Mouse (Mus musculus) gastrocnemius, postnatal 14 days (tissue): ENCODE measurements around the gene Ccnh. TPM values are rescaled to one million over a fixed set of nuclear protein-coding genes. Genes with fewer than 3 reads are reported as not detected.
A peak's percentile ranks its signal among the peaks of the same experiment; 100 is the strongest.
"Not testable (repeated sequence)": the region's sequence is repeated elsewhere in the genome, so short reads cannot be mapped to it uniquely, and the experiment has no call there.

ENCODE experiments used
- DNase-seq: peaks from one replicate; pipeline ENCODE4 v3.0.0; 2021; ENCODE audit warnings: mixed read lengths
- intact Hi-C: fragments of 180-260 bp; cut with DNase I; formaldehyde crosslinking; loops from one replicate; pipeline ENCODE4 v1.15.1; 2025; ENCODE audit warnings: low total_unique reads
- long read RNA-seq, 2 experiments: library from polyadenylated mRNA; stranded (forward); transcript quantifications; one replicate each; pipeline ENCODE4 v2.0.0; 2021
- total RNA-seq, 2 experiments: library from RNA; stranded (reverse); gene quantifications; 2 replicates each; pipeline ENCODE4 v1.2.3; 2021

Gene Ccnh
- 10 to 100 TPM; 24.8 TPM for total RNA-seq
- long read RNA-seq, experiment 1, transcript Ccnh-201 (9 exons, 2,045 nt), result major isoform, 28 of 35 reads
- long read RNA-seq, experiment 1, partial matches to known transcripts, result 1 of 35 reads
- long read RNA-seq, experiment 1, other reads (novel, unspliced or antisense), result 5 of 35 reads
- long read RNA-seq, experiment 2, transcript Ccnh-201 (9 exons, 2,045 nt), result major isoform, 20 of 28 reads
- long read RNA-seq, experiment 2, partial matches to known transcripts, result 0 of 28 reads
- long read RNA-seq, experiment 2, other reads (novel, unspliced or antisense), result 6 of 28 reads

GRCm38 (mm10) chr13:85188903-85189643, at the start of gene Ccnh:
Gene Ccnh (plus strand): TSS chr13:85189408.
- DNase-seq, result peak; percentile 93
- intact Hi-C loops, result no loop called here

DNA sequence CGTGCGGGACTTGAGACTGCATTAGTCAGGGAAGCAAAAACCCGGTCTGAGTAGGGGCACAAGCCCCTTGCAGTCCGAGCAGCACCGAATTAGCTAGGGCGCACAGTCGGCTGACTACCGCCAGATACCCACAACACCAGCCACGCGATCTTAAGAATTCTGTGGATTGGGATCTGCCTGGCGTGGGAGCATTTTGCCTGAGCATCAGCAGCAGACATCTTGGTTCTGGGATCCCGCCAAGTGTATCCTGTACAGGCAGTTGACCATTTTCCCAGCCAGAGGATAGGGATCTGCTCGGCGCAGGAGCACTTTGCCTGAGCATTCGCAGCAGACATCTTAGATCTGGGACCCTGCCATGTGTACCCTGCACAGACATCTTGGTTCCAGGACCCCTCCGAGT, 45.8 kb upstream of the Ccnh start:
- DNase-seq, intact Hi-C loops: not testable (repeated sequence)

- no peak for DNase-seq
- intact Hi-C loops, result no loop called here
Observed at GRCm38 (mm10) chr13:85146471-85146870, 42.7 kb upstream of the Ccnh start.

GRCm38 (mm10) chr13:85154746-85155145, 34.5 kb upstream of the Ccnh start:
- intact Hi-C loops, result no loop called here
- DNase-seq, result no peak

- DNase-seq, result no peak
- intact Hi-C loops, result no loop called here
Observed at GRCm38 (mm10) chr13:85159971-85160370, 29.2 kb upstream of the Ccnh start.

DNA sequence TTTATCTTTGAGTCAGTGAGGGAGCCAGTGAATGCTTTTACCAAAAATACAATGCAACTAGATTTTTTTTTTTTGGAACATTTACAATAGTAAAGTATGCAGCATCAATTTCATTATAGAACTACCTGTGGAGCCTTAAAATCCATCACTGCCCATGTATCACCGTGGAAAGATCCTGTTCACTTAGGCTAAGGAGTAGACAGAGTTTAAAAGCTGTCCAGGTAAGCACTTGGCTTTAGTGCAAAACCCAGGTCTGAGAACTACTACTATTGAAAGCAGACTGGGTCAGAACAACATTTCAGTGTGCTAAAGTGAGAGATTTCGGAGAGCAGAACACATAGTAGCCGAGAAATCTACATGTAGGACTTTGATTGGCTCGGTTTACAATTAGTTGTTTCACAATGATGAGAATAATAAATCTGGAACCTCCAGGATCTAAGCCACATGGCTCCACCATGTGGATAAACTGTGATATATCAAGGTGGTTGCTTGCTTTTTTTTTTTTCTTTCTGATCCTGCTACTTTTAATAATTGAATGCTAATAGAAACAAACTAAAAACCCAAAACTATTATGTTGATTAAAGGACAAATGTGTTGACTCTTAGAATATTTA, 24.6 kb upstream of the Ccnh start:
- intact Hi-C loops, result no loop called here
- DNase-seq, result no peak

DNA sequence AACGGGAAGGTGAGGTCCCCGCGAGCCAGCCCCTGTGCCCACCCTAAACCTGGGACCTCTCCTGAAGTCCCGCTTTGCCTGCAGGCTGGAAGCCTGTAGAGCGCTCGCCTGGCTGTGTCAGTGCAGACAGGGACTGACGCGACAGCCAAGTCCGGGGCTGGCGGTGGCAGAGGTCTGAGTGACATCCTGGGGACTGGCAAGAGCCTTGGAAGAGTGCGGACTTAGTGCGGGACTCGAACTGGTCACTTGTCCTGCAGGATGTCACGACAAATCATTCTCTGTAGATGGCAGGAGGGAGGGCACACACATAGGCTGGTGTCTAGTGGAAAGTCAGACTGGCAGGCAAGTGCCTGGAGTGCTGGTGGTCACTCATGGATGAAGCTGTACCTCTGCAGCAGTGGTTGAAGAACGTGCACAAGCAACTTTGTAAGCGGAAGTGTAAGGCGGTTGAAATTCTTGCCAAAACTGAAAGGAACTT, 475 bp downstream of the Ccnh start:
- DNase-seq, result peak; percentile 29
- intact Hi-C loops, result no loop called here

GRCm38 (mm10) chr13:85191253-85191652, 2.0 kb downstream of the Ccnh start:
- intact Hi-C loops, result no loop called here
- no peak for DNase-seq

- DNase-seq, result no peak
- intact Hi-C loops, result no loop called here
Observed at GRCm38 (mm10) chr13:85207493-85207892, 18.3 kb downstream of the Ccnh start.

GRCm38 (mm10) chr13:85208656-85209055, 19.4 kb downstream of the Ccnh start:
- intact Hi-C loops, result no loop called here

GRCm38 (mm10) chr13:85210353-85210752, 21.1 kb downstream of the Ccnh start:
- intact Hi-C loops, result no loop called here
- DNase-seq, result no peak

More at GRCm38 (mm10) chr13:85208656-85209055, 19.4 kb downstream of the Ccnh start:
- no peak for DNase-seq

DNA sequence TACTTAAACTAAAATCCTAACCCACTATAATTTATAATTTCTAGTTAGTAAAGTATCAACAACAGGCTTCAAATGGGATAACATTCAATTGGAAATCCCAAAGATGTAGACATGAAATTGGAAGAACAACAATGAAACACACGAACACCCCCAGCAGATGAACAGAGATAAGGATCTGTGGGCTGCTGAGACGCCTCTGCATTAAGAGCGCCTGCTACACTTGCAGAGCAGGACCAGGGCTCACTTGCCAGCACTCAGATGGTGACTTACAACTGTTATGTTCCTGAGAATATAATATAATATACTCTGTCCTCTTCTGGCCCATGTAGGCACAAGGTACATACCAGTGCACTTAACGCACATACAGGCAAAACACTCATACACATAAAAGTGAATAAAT, 29.4 kb downstream of the Ccnh start:
- intact Hi-C loops, result no loop called here
- no peak for DNase-seq

DNA sequence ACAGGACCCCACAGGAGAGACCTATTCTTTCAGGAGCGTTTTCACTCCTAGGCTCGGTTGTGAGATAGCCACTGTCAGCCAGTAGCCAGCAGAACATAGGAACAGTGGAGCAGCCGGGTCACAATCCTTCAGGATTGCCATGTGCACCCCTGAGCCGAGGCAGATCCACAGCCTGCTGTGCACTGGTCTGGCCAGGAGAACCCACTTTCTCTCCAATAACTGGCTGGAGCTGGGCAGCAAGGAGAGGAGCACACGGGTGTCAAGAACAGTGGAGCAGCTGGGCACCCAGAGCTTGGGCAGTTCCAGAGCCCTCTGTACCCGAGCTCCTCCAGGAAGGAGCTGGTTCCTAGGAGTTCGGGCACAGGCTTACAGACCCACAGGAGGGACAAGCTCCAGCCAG, 49.6 kb downstream of the Ccnh start:
- DNase-seq, result no peak
- intact Hi-C loops, result no loop called here

Other genes starting within 250 kb of the Ccnh start
- gene Rasa1, start 99.7 kb downstream of the Ccnh start, total RNA-seq, result 10 to 100 TPM; 17.2 to 19.3 TPM